Mouse (Mus musculus): ENCODE data around the gene Gfm1.

DNA sequence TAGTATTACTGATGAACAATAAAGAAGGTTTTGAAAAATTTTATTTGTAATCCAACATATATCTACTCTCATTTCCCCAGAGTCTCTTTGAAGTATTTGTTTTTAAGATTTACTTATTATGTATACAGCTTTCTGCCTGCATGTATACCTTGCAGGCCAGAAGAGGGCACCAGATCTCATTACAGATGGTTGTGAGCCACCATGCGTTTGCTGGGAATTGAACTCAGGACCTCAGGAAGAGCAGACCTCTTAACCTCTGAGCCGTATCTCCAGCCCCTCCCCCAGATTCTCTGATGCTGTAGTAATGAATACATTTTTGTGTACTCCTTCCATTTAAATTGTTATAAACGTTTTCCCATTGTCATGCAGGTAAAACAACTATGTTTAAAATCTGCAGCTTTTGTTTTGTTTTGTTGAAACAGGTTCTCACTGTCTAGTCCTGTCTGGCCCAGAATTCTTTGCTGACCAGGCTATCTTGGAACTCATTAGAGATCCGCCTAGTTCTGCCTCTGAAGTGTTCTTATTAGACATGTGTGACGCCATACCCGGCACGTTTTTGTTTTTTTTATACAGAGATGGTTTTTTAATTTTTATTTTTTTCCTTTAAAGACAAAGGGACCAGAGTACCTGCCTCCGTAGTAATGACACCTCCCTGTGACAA, 428 bp upstream of the Gfm1 start:
- TF ChIP-seq CTCF (IDR thresholded peaks at IDR 0.05), result peak; percentile 30; the same call in 1 of the 2 replicates
- no peak for TF ChIP-seq EP300 (IDR thresholded peaks at IDR 0.05)
